Mouse (Mus musculus) brain, embryonic 14.5 days (tissue): ENCODE results near the gene Ahdc1.

ENCODE experiments used
- CTCF ChIP-seq: fragments of 200-500 bp; IDR thresholded peaks from 2 replicates; pipeline ENCODE4 v1.5.1; 2012; ENCODE audit warnings: inconsistent platforms, mild to moderate bottlenecking, moderate library complexity, borderline replicate concordance; ENCODE audit not compliant: insufficient read depth, insufficient read length; ENCODE audit errors: extremely low read depth
- POLR2A ChIP-seq: fragments of 200-500 bp; IDR thresholded peaks from 2 replicates; pipeline ENCODE4 v1.6.1; 2012; ENCODE audit warnings: mild to moderate bottlenecking, inconsistent platforms, borderline replicate concordance; ENCODE audit not compliant: poor library complexity, insufficient read depth, insufficient read length, severe bottlenecking; ENCODE audit errors: extremely low read depth

DNA sequence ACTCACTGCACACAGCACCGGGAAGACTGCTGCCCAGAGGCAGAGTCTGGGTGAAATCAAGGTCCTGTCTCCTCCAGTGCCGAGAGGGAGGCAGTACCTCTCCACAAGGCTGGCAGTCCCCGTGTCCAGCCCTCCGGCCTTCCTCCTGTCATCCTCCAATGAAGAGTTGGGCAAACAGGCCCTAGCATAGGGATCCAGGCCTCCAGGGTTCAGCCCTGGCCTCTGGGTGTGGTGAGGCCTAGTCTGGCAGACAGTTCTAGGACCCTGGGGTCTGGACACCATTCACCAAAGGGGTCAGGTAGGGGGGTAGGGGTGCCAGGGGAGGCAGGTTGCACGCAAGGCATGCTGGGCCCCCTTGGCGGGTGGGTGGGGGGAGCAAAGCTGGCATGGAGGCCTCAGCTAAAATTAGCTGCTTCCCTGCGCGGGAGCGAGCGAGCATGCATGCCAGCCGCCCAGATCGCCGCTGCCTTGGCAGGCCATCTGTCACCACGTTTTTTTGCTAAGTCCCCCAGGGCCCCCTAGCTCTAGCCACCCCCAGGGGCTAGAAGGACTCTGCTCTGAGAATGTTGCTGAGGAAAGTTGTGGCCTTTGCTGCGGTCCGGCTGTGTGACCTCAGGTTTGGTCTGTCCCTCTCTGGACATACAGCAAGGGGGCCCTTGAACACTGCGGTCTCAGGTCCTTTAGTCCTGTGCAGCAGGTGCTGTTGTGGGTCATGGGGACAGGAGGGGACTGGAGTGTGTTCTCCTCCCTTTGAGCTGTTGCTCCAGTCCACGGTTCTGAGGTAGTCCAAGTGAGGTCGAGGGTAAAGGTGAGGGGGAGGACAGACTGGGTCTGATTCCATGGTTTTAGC, 38.2 kb downstream of the Ahdc1 start:
- TF ChIP-seq CTCF: no peak
- no peak for TF ChIP-seq POLR2A
